Mouse (Mus musculus): Measurements from ENCODE around the gene Olfr549.

DNA sequence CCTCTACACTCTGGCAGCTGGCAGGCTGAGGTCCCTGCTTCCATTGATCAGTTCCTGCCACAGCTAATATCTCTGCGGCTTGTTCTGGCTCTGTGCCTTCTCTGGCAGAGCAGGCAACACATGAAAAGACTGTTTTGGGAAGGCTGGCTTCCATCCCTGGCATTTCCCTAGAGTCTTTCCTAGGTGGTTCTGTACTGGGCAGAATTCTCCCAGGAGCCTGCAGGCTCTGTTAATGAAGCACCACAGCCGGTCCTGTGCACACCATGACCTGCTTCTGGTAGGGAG, 32.7 kb upstream of the Olfr549 start:
- TF ChIP-seq CTCF (IDR thresholded peaks at IDR 0.05; ENCODE audit: extremely low read depth, insufficient read depth, insufficient read length, insufficient replicate concordance) (no peak), POLR2A (IDR thresholded peaks at IDR 0.05; ENCODE audit: low read depth, low read length) (no peak)
